Mouse (Mus musculus) ES-E14 (cell line): Measurements from ENCODE around the gene Dennd4a.

Experiments used
- CHD2 ChIP-seq: IDR thresholded peaks from 2 replicates; pipeline ENCODE4 v1.6.1; 2014; ENCODE audit warnings: mild to moderate bottlenecking, low read depth, low read length, inconsistent platforms
- HCFC1 ChIP-seq: IDR thresholded peaks from 2 replicates; pipeline ENCODE4 v1.6.1; 2012; ENCODE audit warnings: low read length, inconsistent platforms, borderline replicate concordance; ENCODE audit not compliant: insufficient read depth
- MAFK ChIP-seq: IDR thresholded peaks from 2 replicates; pipeline ENCODE4 v1.6.1; 2014; ENCODE audit warnings: mild to moderate bottlenecking, low read depth, low read length, inconsistent platforms; ENCODE audit not compliant: insufficient read depth
- ZC3H11A ChIP-seq: IDR thresholded peaks from 2 replicates; pipeline ENCODE4 v1.6.1; 2012; ENCODE audit warnings: low read depth, mild to moderate bottlenecking, inconsistent platforms, low read length, borderline replicate concordance
- ZNF384 ChIP-seq: IDR thresholded peaks from 2 replicates; pipeline ENCODE4 v1.6.1; 2012; ENCODE audit warnings: low read depth, low read length, inconsistent platforms

GRCm38 (mm10) chr9:64831760-64832159 is 20.6 kb downstream of the Dennd4a start:
- no peak for TF ChIP-seq CHD2
- no peak for TF ChIP-seq HCFC1
- TF ChIP-seq ZC3H11A = no peak
- no peak for TF ChIP-seq MAFK
- TF ChIP-seq ZNF384 = no peak
